ENCODE assay signal across 16 mouse cellular contexts in genomic region chr3:90215825-90216380, GRCm38 (mm10). TPM values are rescaled to one million over a fixed set of nuclear protein-coding genes. Genes with fewer than 3 reads are reported as not detected.
A peak's percentile ranks its signal among the peaks of the same experiment; 100 is the strongest.
DNase-seq lines count a peak whose midpoint lies in the region; ATAC-seq and TF ChIP-seq lines count a peak whose summit lies in the region.
"Had no signal": no experiment of that assay in that cellular context is flagged by ENCODE, and none has a peak within 500 bp of the region (broad histone marks: within the 10 kb centered on the region; RNA-seq: fewer than 3 reads in every experiment).

No protein-coding gene starts in this region.

- H3K4me3 ChIP-seq in heart, adult 2 months = no peak overlapping the region
- no peak overlapping the region for H3K4me3 ChIP-seq in lung, postnatal 0 days (ENCODE audit: low read depth, low read length)
- H3K4me3 ChIP-seq: forebrain, embryonic 12.5 days; limb, embryonic 15.5 days; midbrain, embryonic 15.5 days; neural tube, embryonic 13.5 days had no signal

- H3K9ac ChIP-seq in heart, adult 2 months (ENCODE audit: low read depth, low read length) = no peak overlapping the region
- H3K9ac ChIP-seq in lung, postnatal 0 days (replicated peaks; ENCODE audit: low read depth) = no peak overlapping the region
- H3K9ac ChIP-seq: forebrain, embryonic 12.5 days; limb, embryonic 15.5 days; midbrain, embryonic 15.5 days; neural tube, embryonic 13.5 days had no signal

- no peak for TF ChIP-seq POLR2A in heart, adult 2 months (IDR thresholded peaks at IDR 0.05; ENCODE audit: insufficient read depth, low read depth, low read length)

- H3K9me3 ChIP-seq in lung, postnatal 0 days (ENCODE audit: low read length) = no peaks in the 10 kb centered on the region
- H3K9me3 ChIP-seq: forebrain, embryonic 12.5 days; limb, embryonic 15.5 days; midbrain, embryonic 15.5 days; neural tube, embryonic 13.5 days had no signal

- no peaks in the 10 kb centered on the region for H3K27me3 ChIP-seq in heart, adult 2 months (ENCODE audit: control insufficient read depth, insufficient read depth, low read length)
- H3K27me3 ChIP-seq in lung, postnatal 0 days (replicated peaks; ENCODE audit: insufficient read depth, low read length) = no peaks in the 10 kb centered on the region
- H3K27me3 ChIP-seq: forebrain, embryonic 12.5 days; limb, embryonic 15.5 days; midbrain, embryonic 15.5 days; neural tube, embryonic 13.5 days had no signal

- H3K79me2 ChIP-seq in heart, adult 2 months (replicated peaks; ENCODE audit: control insufficient read depth, insufficient read depth, low read length) = peaks cover 2% of the 10 kb centered on the region; the same call in 1 of the 2 replicates

- no peak overlapping the region for H3K4me2 ChIP-seq in lung, postnatal 0 days (replicated peaks; ENCODE audit: low read depth, low read length)
- H3K4me2 ChIP-seq: forebrain, embryonic 12.5 days; limb, embryonic 15.5 days; midbrain, embryonic 15.5 days; neural tube, embryonic 13.5 days had no signal

- no peak for DNase-seq in heart, adult 2 months
- no peak for DNase-seq in heart, postnatal 14 days
- no peak for DNase-seq in lung, postnatal 0 days (ENCODE audit: low spot score)
- DNase-seq in lung, postnatal 14 days = no peak
- DNase-seq in A20 (ENCODE audit: low read depth, low spot score) = peak; percentile 59
- DNase-seq in ZHBTc4 (ENCODE audit: low read depth, low spot score) = peak; percentile 37
- no peak for DNase-seq in heart, postnatal 10 days
- no peak for DNase-seq in embryo, embryonic 9.5 days (ENCODE audit: extremely low spot score)
- DNase-seq: adrenal gland, postnatal 25 days; heart, adult 18-20 months; heart, postnatal 36 days; lung, postnatal 4 days had no signal

- no peak for TF ChIP-seq EP300 in heart, adult 2 months (IDR thresholded peaks at IDR 0.05; ENCODE audit: insufficient read depth, low read depth, low read length)
- TF ChIP-seq EP300 in lung, postnatal 0 days (IDR thresholded peaks at IDR 0.05) = no peak

- intact Hi-C loops in heart, adult 2 months (cut with DNase I) = loop anchor here (1.0 kb wide), 1 partner anchor 158 kb away; no protein-coding TSS in a partner anchor
- intact Hi-C loops in heart, postnatal 14 days (cut with DNase I) = no loop called here
- intact Hi-C loops in heart, postnatal 10 days (cut with DNase I) = no loop called here

- peaks cover 10% of the 10 kb centered on the region for H3K4me1 ChIP-seq in heart, adult 2 months (ENCODE audit: control insufficient read depth, insufficient read depth, low read length)
- H3K4me1 ChIP-seq in lung, postnatal 0 days (ENCODE audit: insufficient read depth, low read depth, low read length) = peaks cover 8% of the 10 kb centered on the region; the same call in 1 of the 2 replicates

- H3K27ac ChIP-seq in heart, adult 2 months = no peak overlapping the region
- H3K27ac ChIP-seq in lung, postnatal 0 days (ENCODE audit: low read length) = no peak overlapping the region
- H3K27ac ChIP-seq: forebrain, embryonic 12.5 days; limb, embryonic 15.5 days; midbrain, embryonic 15.5 days; neural tube, embryonic 13.5 days had no signal

- WGBS in heart, adult 2 months = 60% methylated on average over 1 of the region's 1 CpGs
- WGBS in lung, postnatal 0 days = 35% methylated on average over 1 of the region's 1 CpGs

- ATAC-seq in lung, postnatal 0 days = no peak
- ATAC-seq: midbrain, embryonic 15.5 days had no signal

- peaks cover 19% of the 10 kb centered on the region for H3K36me3 ChIP-seq in heart, adult 2 months (ENCODE audit: control insufficient read depth, insufficient read depth, low read length)
- 0 out of 2 replicates have a peak, but pooled peaks cover 5% of the 10 kb centered on the region for H3K36me3 ChIP-seq in lung, postnatal 0 days (ENCODE audit: insufficient read depth, low read length)

- TF ChIP-seq CTCF in heart, adult 2 months (IDR thresholded peaks at IDR 0.05) = peak; percentile 55
- TF ChIP-seq CTCF in lung, postnatal 0 days (IDR thresholded peaks at IDR 0.05) = peak; percentile 50

RNA-seq across cellular contexts. Expression of gene Rab13, which starts 2.4 kb away (rescaled TPM):
- total RNA-seq in heart, adult 2 months (2021) = 1 to 10 TPM; 5.5 to 5.6 TPM
- 3.1 TPM in 2 replicates for polyA plus RNA-seq in heart, adult 2 months (2012; rRNA removed)
- total RNA-seq in heart, postnatal 14 days (2021) = 10 to 100 TPM in 1 of 2 experiments, 1 to 10 TPM in 1; 6.7 to 10.9 TPM
- 30.6 and 31.0 TPM in 2 replicates for polyA plus RNA-seq in lung, postnatal 0 days (2015; fragmentation: Nextera tagmentation; extraction: Ambion mirVana)
- total RNA-seq in heart, postnatal 10 days (2021) = 10 to 100 TPM; 12.3 to 14.4 TPM

RNA-seq across cellular contexts. Expression of gene Rps27, which starts 2.5 kb away (rescaled TPM):
- 1,000 to 10,000 TPM; 1,040 to 1,280 TPM for total RNA-seq in heart, adult 2 months (2021)
- 696 and 1,017 TPM in 2 replicates for polyA plus RNA-seq in heart, adult 2 months (2012; rRNA removed)
- 100 to 1,000 TPM; 868 to 969 TPM for total RNA-seq in heart, postnatal 14 days (2021)
- 1,752 and 1,909 TPM in 2 replicates for polyA plus RNA-seq in lung, postnatal 0 days (2015; fragmentation: Nextera tagmentation; extraction: Ambion mirVana)
- total RNA-seq in heart, postnatal 10 days (2021) = 1,000 to 10,000 TPM; 1,084 to 1,156 TPM

RNA-seq across cellular contexts. Expression of gene Jtb, which starts 15.5 kb away (rescaled TPM):
- total RNA-seq in heart, adult 2 months (2021) = 10 to 100 TPM; 49.3 to 56.6 TPM
- 36.0 and 42.3 TPM in 2 replicates for polyA plus RNA-seq in heart, adult 2 months (2012; rRNA removed)
- total RNA-seq in heart, postnatal 14 days (2021) = 10 to 100 TPM; 44.9 to 48.9 TPM
- polyA plus RNA-seq in lung, postnatal 0 days (2015; fragmentation: Nextera tagmentation; extraction: Ambion mirVana) = 148 and 154 TPM in 2 replicates
- total RNA-seq in heart, postnatal 10 days (2021) = 10 to 100 TPM; 44.4 to 46.9 TPM

RNA-seq across cellular contexts. Expression of gene Creb3l4, which starts 27.4 kb away (rescaled TPM):
- under 1 TPM; 0.14 to 0.16 TPM for total RNA-seq in heart, adult 2 months (2021)
- 0.53 and 0.55 TPM in 2 replicates for polyA plus RNA-seq in heart, adult 2 months (2012; rRNA removed)
- total RNA-seq in heart, postnatal 14 days (2021) = not detected
- polyA plus RNA-seq in lung, postnatal 0 days (2015; fragmentation: Nextera tagmentation; extraction: Ambion mirVana) = 2.4 and 2.8 TPM in 2 replicates
- under 1 TPM; 0.26 to 0.45 TPM for total RNA-seq in heart, postnatal 10 days (2021)
- total RNA-seq: heart, postnatal 36 days had no signal

RNA-seq across cellular contexts. Expression of gene Slc39a1, which starts 32.1 kb away (rescaled TPM):
- 10 to 100 TPM; 67.6 to 75.5 TPM for total RNA-seq in heart, adult 2 months (2021)
- polyA plus RNA-seq in heart, adult 2 months (2012; rRNA removed) = 57.3 and 83.7 TPM in 2 replicates
- total RNA-seq in heart, postnatal 14 days (2021) = 10 to 100 TPM; 94.0 to 95.4 TPM
- polyA plus RNA-seq in lung, postnatal 0 days (2015; fragmentation: Nextera tagmentation; extraction: Ambion mirVana) = 143 and 152 TPM in 2 replicates
- total RNA-seq in heart, postnatal 10 days (2021) = 100 to 1,000 TPM; 105 to 110 TPM

Comparison
In these comparisons a context has a peak if more than half of its experiments do, and no peak if none do; other contexts are left out.
1. DNase-seq: peak in A20 (single experiment) and ZHBTc4 (single experiment); none in heart, adult 2 months (0 of 2), heart, postnatal 14 days (0 of 2), lung, postnatal 0 days (single experiment), lung, postnatal 14 days (single experiment), heart, postnatal 10 days (0 of 2) and embryo, embryonic 9.5 days (single experiment).